Comparison of ENCODE assay signal across 13 mouse cellular contexts in genomic region chr16:38904202-38904601, GRCm38 (mm10). TPM values are rescaled to one million over a fixed set of nuclear protein-coding genes. Genes with fewer than 3 reads are reported as not detected.
DNase-seq lines count a peak whose midpoint lies in the region; ATAC-seq lines count a peak whose summit lies in the region.
"Had no signal": no experiment of that assay in that cellular context is flagged by ENCODE, and none has a peak within 500 bp of the region (broad histone marks: within the 10 kb centered on the region; RNA-seq: fewer than 3 reads in every experiment).

No protein-coding gene starts in this region.

- WGBS in hindbrain, embryonic 16.5 days = 55% methylated on average over 9 of the region's 9 CpGs

- DNase-seq in embryo, embryonic 10.5 days (ENCODE audit: low spot score) = peak; percentile 35
- DNase-seq in embryo, embryonic 11 days = no peak
- peak; percentile 20 for DNase-seq in right cerebral cortex, adult 18-20 months
- DNase-seq in right cerebral cortex, postnatal 25 days = no peak
- DNase-seq in cerebellum, adult 8-10 months = no peak
- no peak for DNase-seq in kidney, adult 11 months
- DNase-seq: adrenal gland, adult 8-10 months; kidney, postnatal 14 days; liver had no signal

- peaks cover 7% of the 10 kb centered on the region; the same call in 1 of the 2 replicates for H3K4me1 ChIP-seq in hindbrain, embryonic 16.5 days (ENCODE audit: control insufficient read depth, insufficient read depth, low read depth, low read length)
- H3K4me1 ChIP-seq: lung, embryonic 15.5 days had no signal

- no peaks in the 10 kb centered on the region for H3K27me3 ChIP-seq in hindbrain, embryonic 16.5 days (replicated peaks; ENCODE audit: control insufficient read depth, insufficient read depth, low read length)

- 0 out of 2 replicates have a peak overlapping the region, but pooled peaks have one; percentile 5 for H3K4me3 ChIP-seq in hindbrain, embryonic 16.5 days (ENCODE audit: low read length)
- H3K4me3 ChIP-seq: lung, embryonic 15.5 days had no signal

- no peaks in the 10 kb centered on the region for H3K36me3 ChIP-seq in hindbrain, embryonic 16.5 days (ENCODE audit: control insufficient read depth, insufficient read depth, low read length)
- H3K36me3 ChIP-seq: lung, embryonic 15.5 days had no signal

- no peak for ATAC-seq in hindbrain, embryonic 16.5 days
- ATAC-seq in megakaryocyte, adult 5-6 weeks (ENCODE audit: poor library complexity, severe bottlenecking) = no peak

- H3K9ac ChIP-seq in hindbrain, embryonic 16.5 days (ENCODE audit: low read depth, low read length) = no peak overlapping the region
- H3K9ac ChIP-seq: lung, embryonic 15.5 days had no signal

- peak overlapping the region; percentile 34 for H3K4me2 ChIP-seq in hindbrain, embryonic 16.5 days (ENCODE audit: low read length)
- H3K4me2 ChIP-seq: heart, embryonic 11.5 days; lung, embryonic 15.5 days had no signal

- H3K9me3 ChIP-seq in hindbrain, embryonic 16.5 days (ENCODE audit: control insufficient read depth, low read length) = no peaks in the 10 kb centered on the region
- H3K9me3 ChIP-seq: lung, embryonic 15.5 days had no signal

- no peak overlapping the region for H3K27ac ChIP-seq in hindbrain, embryonic 16.5 days (ENCODE audit: low read depth, low read length)
- H3K27ac ChIP-seq: lung, embryonic 15.5 days had no signal

RNA-seq across cellular contexts. Expression of gene Igsf11, which starts 11.7 kb away (rescaled TPM):
- 3.6 and 4.3 TPM in 2 replicates for polyA plus RNA-seq in hindbrain, embryonic 16.5 days (2015; fragmentation: Nextera tagmentation; extraction: Ambion mirVana)
- not detected in 2 replicates for total RNA-seq in megakaryocyte, adult 5-6 weeks (2015)
- not detected in 2 replicates for total RNA-seq in megakaryocyte, adult 5-6 weeks (2017)

Comparison
In these comparisons a context has a peak if more than half of its experiments do, and no peak if none do; other contexts are left out.
1. DNase-seq: peak in embryo, embryonic 10.5 days (single experiment) and right cerebral cortex, adult 18-20 months (single experiment); none in embryo, embryonic 11 days (single experiment), right cerebral cortex, postnatal 25 days (single experiment), cerebellum, adult 8-10 months (single experiment) and kidney, adult 11 months (single experiment).